Mouse (Mus musculus) ES-E14 (cell line): ENCODE measurements around the gene Nfrkb.

ENCODE experiments used
- HCFC1 ChIP-seq: IDR thresholded peaks from 2 replicates; pipeline ENCODE4 v1.6.1; 2012; ENCODE audit warnings: low read length, inconsistent platforms, borderline replicate concordance; ENCODE audit not compliant: insufficient read depth
- MAFK ChIP-seq: IDR thresholded peaks from 2 replicates; pipeline ENCODE4 v1.6.1; 2014; ENCODE audit warnings: mild to moderate bottlenecking, low read depth, low read length, inconsistent platforms; ENCODE audit not compliant: insufficient read depth
- ZC3H11A ChIP-seq: IDR thresholded peaks from 2 replicates; pipeline ENCODE4 v1.6.1; 2012; ENCODE audit warnings: low read depth, mild to moderate bottlenecking, inconsistent platforms, low read length, borderline replicate concordance
- ZNF384 ChIP-seq: IDR thresholded peaks from 2 replicates; pipeline ENCODE4 v1.6.1; 2012; ENCODE audit warnings: low read depth, low read length, inconsistent platforms

DNA sequence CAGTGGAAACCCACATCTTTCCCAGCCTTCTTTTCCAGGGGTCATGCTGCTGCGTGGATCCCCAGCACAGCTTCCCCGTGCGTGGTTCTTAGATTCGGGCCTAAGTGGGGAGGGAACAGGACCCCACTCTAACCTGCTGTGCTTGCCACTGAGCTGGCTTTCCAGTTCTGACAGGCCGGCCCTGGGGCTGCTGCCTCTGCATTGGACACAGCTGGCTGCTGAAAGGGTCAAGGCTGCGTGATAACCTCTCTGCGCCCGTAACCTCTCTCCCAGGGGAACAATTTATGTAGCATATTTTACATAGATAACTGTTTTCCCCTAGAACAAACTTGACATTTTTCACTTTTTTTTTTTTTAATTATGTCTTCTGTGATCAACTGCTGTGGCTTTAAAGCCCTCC lies 20.9 kb upstream of the Nfrkb start:
- no peak for TF ChIP-seq ZNF384
- TF ChIP-seq HCFC1 = no peak
- TF ChIP-seq MAFK = no peak
- no peak for TF ChIP-seq ZC3H11A
